Mouse (Mus musculus): ENCODE results near the gene Pip5k1c.

DNA sequence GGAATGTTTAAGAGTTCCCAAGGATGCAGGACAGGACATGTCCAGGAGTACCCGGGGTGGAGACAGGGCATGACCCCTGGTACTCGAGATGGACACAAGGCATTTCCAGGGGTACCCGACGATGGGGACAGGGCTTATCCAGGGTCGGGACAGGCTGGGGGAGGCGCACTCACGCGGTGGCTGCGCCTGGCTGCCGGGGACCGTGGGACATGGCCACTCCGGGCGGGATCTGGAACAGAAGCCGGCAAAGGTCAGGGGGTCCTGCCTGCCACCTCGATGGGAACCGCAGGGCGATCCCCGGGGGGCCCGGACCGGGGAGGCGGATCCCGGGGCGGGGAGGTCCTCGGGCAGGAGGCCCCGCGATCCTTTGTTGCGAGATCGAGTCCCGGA is 57.2 kb downstream of the Pip5k1c start:
- TF ChIP-seq CTCF (IDR thresholded peaks at IDR 0.05; ENCODE audit: borderline replicate concordance, control insufficient read depth, extremely low read depth, insufficient read depth, low read length, poor library complexity), result no peak
- TF ChIP-seq POLR2A (IDR thresholded peaks at IDR 0.05; ENCODE audit: control insufficient read depth, extremely low read depth, insufficient read depth, low read length, poor library complexity), result no peak
